Mouse (Mus musculus) Patski (cell line): ENCODE measurements at regions not wholly inside any gene's neighbourhood (a gene's known extent, or its start where the extent isn't known, plus 50 kb on each side); places are given as distances from the start of the nearest gene placed in this dataset.

Source experiments
- ATAC-seq: fragments of 100-300 bp; one replicate; pipeline ENCODE4 v1.8.0; 2021
- CTCF ChIA-PET: fragments of 350-600 bp; sonication (Branson Sonifier 250); formaldehyde crosslinking; loops from one replicate; lab custom pipeline; 2022; ENCODE audit warnings: inconsistent platforms; lab: Charles Lee
- POLR2A ChIA-PET: fragments of 350-600 bp; sonication (Branson Sonifier 250); formaldehyde crosslinking; loops from one replicate; lab custom pipeline; 2022; ENCODE audit warnings: antibody characterized with exemption, inconsistent platforms; lab: Charles Lee
- DNase-seq: peaks from one replicate; pipeline ENCODE4 v3.0.0-alpha.2; 2011; ENCODE audit warnings: low read depth, low spot score
- H3K27me3 ChIP-seq: fragments of 371-371 bp; one replicate; pipeline ENCODE4 v1.5.1; 2021
- CTCF ChIP-seq: fragments of 100-300 bp; IDR thresholded peaks from one replicate; pipeline ENCODE4 v1.5.1; 2021
- in situ Hi-C: fragments of 300-500 bp; cut with MboI; formaldehyde crosslinking; loops from 3 replicates; pipeline ENCODE4 v1.11.1; 2018; ENCODE audit warnings: low pct_unique_long_range_greater_than_20kb, mixed read lengths

DNA sequence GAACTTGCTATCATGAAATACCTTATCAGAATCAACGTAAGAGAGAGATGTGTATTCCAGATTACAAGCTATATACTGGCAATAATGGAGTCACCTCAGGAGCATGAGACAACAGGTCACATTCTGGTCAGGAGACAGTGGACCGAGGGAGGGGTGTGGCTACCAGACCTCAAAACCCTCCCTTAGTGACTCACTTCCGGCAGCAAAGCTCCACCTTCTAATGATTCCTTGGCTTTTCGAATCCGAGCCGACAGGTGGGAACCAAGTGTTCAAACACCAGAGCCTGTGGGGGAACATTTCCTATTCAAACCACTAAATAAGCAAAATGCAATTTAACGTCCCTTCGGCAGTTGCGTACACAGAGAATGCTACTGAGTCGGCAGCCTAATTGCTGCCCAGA is 54.5 kb upstream of the Hif1a start:
- POLR2A ChIA-PET = interaction anchor here (0.6 kb wide), 1 partner anchor 66 kb away, joined by 3 read pairs; no protein-coding TSS in a partner anchor
- CTCF ChIA-PET = no interaction called here
- no peak for DNase-seq

DNA sequence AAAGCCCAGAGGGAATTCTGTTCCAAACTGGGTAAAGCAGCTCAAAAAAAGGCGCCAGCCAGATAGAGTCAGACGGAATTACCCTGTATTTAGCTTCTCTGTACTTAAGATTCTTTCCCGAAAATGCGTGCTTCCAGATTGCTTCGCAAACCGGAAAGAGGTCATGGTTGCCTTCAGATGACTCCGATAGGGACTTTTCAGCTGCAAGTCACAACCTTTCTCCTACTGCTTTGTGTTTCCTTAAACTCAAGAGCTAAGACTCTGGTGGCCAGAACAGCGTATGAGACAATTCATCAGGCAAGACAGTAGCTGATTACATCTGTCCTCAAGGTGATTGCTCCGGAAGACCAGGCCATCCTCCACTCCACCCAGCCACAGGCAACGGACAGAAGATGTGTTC is 53.8 kb upstream of the Hif1a start:
- in situ Hi-C loops = no loop called here
- CTCF ChIA-PET = interaction anchor here (0.7 to 1.1 kb wide), 2 partner anchors 9 to 12 kb away, joined by 3 read pairs; no protein-coding TSS in a partner anchor
- DNase-seq (no peak), ATAC-seq (no peak)
- POLR2A ChIA-PET = no interaction called here
- TF ChIP-seq CTCF = no peak
- no peaks in the 10 kb centered on the region for H3K27me3 ChIP-seq

More for the DNA sequence above, 54.5 kb upstream of the Hif1a start:
- in situ Hi-C loops = no loop called here
- TF ChIP-seq CTCF = no peak
- no peak for ATAC-seq
- H3K27me3 ChIP-seq = no peaks in the 10 kb centered on the region

DNA sequence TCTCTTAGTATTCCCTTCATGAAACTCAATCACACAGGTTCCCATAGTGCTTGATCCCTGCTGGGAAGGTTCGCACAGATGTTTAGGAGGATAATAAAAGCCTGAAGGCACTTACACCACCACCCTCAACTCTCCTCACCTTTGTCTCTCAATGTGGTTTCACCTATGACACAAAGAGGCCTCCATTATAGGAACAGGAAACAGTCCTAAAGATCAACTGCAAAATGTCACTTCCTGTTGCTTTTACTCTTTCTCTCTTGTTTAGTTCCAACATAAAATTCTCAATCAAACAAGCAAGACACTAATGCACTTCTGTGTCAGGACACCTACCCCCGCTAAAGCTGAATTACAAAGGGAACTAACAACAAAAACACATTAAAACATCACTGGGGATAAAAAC is 50.3 kb upstream of the Hif1a start:
- H3K27me3 ChIP-seq = no peaks in the 10 kb centered on the region
- DNase-seq (no peak), ATAC-seq (no peak)
- POLR2A ChIA-PET = no interaction called here
- in situ Hi-C loops = no loop called here
- no peak for TF ChIP-seq CTCF
- CTCF ChIA-PET = no interaction called here
